Mouse (Mus musculus): Measurements from ENCODE around the gene Fgf8.

Gene Fgf8

DNA sequence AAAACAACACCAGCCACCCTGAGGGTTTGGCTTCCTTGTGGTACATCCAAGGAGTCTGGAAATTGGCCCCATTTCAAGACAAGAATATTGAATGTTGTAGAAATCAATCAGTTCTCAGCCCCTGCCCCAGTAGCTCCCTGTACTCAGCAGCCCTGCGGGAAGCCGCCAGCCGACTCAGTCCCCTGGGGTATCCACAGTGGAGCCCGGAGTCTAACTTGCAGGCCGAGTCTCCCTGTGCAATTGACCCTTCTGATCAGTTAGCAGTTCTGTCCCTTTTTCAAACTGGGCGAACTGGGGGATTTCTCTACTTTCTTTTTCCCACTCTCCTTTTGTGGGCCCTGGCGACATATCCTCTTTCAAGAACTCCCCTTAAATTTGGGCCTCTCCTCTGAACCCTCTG is 1.9 kb downstream of the Fgf8 start:
- TF ChIP-seq GATA4 (IDR thresholded peaks at IDR 0.05; ENCODE audit: insufficient replicate concordance, low read length) = no peak

GRCm38 (mm10) chr19:45740233-45740632 is 2.5 kb downstream of the Fgf8 start:
- TF ChIP-seq GATA4 (IDR thresholded peaks at IDR 0.05; ENCODE audit: insufficient replicate concordance, low read length) = no peak

- TF ChIP-seq GATA4 (IDR thresholded peaks at IDR 0.05; ENCODE audit: insufficient replicate concordance, low read length) = no peak
Measured at GRCm38 (mm10) chr19:45738521-45738920, 4.2 kb downstream of the Fgf8 start.

DNA sequence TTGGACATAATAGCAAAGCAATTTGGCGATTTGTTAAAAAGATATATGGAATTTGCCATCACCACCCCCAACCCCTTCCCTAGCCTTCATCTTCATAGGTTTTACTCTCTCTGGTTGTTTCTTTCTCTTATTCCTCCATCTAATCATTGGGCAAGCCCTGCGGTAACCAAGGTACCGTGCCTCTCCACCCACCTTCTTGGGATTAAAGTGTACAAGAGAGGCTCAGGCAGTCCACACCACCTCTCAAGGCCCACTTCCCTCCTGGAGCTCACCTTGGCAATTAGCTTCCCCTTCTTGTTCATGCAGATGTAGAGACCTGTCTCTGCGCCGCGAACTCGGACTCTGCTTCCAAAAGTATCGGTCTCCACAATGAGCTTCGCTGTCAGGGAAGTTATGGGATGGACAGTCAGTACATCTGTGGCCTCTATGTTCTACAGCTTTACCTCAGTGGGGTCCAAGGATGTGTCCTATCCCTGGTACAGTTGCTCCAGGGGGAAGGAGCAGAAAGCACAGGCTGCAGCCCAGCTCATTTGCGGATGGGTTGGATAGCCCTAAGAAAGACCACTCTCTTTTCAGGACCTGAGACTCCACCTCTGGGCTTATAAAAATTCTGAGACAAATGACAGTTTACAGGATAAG is 4.8 kb downstream of the Fgf8 start:
- no peak for TF ChIP-seq GATA4 (IDR thresholded peaks at IDR 0.05; ENCODE audit: insufficient replicate concordance, low read length)

DNA sequence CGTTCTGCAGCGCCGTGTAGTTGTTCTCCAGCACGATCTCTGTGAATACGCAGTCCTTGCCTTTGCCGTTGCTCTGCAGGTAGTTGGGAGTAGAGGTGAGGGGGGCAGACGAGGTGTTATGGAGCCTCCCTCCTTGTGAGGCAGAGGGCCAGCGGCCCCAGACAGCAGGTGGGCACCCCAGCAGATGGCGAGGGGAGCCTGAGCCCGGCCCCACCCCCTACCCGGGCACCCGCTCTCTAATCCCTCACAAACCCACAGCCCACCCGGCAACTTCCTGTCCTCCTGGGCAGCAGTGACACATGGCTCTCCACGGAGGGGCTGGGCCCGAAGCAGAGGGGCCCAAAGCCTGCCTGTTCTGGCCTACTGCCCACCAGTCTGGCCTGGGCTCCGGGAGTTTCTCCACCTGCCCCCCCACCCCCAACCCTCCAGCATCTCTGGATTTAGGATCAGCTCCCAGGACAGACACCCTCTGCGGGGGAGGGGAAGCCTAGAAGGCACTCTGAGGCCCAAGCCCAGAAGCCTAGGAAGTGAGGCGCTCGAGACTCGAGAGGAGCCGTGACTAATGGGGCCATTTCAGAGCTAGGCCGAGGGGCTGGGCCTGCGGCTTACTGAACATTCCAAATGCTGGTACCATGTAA is 5.4 kb downstream of the Fgf8 start:
- no peak for TF ChIP-seq GATA4 (IDR thresholded peaks at IDR 0.05; ENCODE audit: insufficient replicate concordance, low read length)

DNA sequence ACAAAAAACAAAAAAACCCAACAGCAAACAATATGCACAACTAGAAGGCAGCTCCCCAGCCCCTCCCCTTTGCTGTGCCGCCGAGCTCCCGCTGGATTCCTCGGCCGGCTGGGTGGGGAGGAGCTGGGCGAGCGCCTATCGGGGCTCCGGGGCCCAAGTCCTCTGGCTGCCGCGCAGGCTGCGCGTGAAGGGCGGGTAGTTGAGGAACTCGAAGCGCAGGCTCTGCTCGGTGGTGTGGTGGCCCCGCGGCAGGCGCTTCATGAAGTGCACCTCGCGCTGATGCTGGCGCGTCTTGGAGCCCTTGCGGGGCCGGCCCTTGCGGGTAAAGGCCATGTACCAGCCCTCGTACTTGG is 5.9 kb downstream of the Fgf8 start:
- no peak for TF ChIP-seq GATA4 (IDR thresholded peaks at IDR 0.05; ENCODE audit: insufficient replicate concordance, low read length)

GRCm38 (mm10) chr19:45736241-45736640 is 6.5 kb downstream of the Fgf8 start:
- no peak for TF ChIP-seq GATA4 (IDR thresholded peaks at IDR 0.05; ENCODE audit: insufficient replicate concordance, low read length)

GRCm38 (mm10) chr19:45734762-45735161 is 8.0 kb downstream of the Fgf8 start:
- TF ChIP-seq GATA4 (IDR thresholded peaks at IDR 0.05; ENCODE audit: insufficient replicate concordance, low read length) = no peak

- TF ChIP-seq GATA4 (IDR thresholded peaks at IDR 0.05; ENCODE audit: insufficient replicate concordance, low read length) = no peak
Measured at GRCm38 (mm10) chr19:45734191-45734590, 8.5 kb downstream of the Fgf8 start.

- no peak for TF ChIP-seq GATA4 (IDR thresholded peaks at IDR 0.05; ENCODE audit: insufficient replicate concordance, low read length)
Measured at GRCm38 (mm10) chr19:45733564-45733963, 9.2 kb downstream of the Fgf8 start.

GRCm38 (mm10) chr19:45731658-45732057 is 11.1 kb downstream of the Fgf8 start:
- TF ChIP-seq GATA4 (IDR thresholded peaks at IDR 0.05; ENCODE audit: insufficient replicate concordance, low read length) = no peak

GRCm38 (mm10) chr19:45730042-45730441 is 12.7 kb downstream of the Fgf8 start:
- TF ChIP-seq GATA4 (IDR thresholded peaks at IDR 0.05; ENCODE audit: insufficient replicate concordance, low read length) = no peak

GRCm38 (mm10) chr19:45727231-45727630 is 15.5 kb downstream of the Fgf8 start:
- no peak for TF ChIP-seq GATA4 (IDR thresholded peaks at IDR 0.05; ENCODE audit: insufficient replicate concordance, low read length)

- no peak for TF ChIP-seq GATA4 (IDR thresholded peaks at IDR 0.05; ENCODE audit: insufficient replicate concordance, low read length)
Measured at GRCm38 (mm10) chr19:45725677-45726277, 16.9 kb downstream of the Fgf8 start.

- TF ChIP-seq GATA4 (IDR thresholded peaks at IDR 0.05; ENCODE audit: insufficient replicate concordance, low read length) = no peak
Measured at GRCm38 (mm10) chr19:45722188-45722587, 20.5 kb downstream of the Fgf8 start.

DNA sequence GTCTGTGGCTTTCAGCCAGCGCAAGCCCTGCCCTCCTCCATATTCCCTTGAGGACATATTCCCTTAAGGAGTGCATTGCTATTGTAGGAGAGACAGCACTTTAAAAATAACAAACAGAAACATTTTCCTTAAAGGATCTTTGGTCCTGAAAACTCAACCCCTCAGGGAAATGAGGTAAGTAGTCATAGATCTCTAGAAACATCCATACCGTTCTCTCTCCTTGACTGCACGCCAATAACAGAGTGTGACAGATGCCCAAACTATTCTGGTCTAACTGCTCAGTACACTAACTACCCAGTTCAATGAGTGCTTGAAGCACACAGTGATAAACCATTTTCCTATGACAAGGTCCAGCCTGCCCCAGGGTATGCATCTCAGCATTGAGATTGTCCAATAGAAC is 24.4 kb downstream of the Fgf8 start:
- no peak for TF ChIP-seq GATA4 (IDR thresholded peaks at IDR 0.05; ENCODE audit: insufficient replicate concordance, low read length)
